Mouse (Mus musculus): ENCODE results near the gene Slain2. TPM values are rescaled to one million over a fixed set of nuclear protein-coding genes. Genes with fewer than 3 reads are reported as not detected.
"Not testable (repeated sequence)": the region's sequence is repeated elsewhere in the genome, so short reads cannot be mapped to it uniquely, and the experiment has no call there.

The Slain2 gene
- total and polyA plus RNA-seq, 3 experiments = 53.7 to 186 (median 149) TPM

GRCm38 (mm10) chr5:73008230-73008629, 94.1 kb downstream of the Slain2 start:
- H3K36me3 ChIP-seq (ENCODE audit: control insufficient read depth, insufficient read depth, low read length); H3K4me3 ChIP-seq; intact Hi-C loops (cut with DNase I); H3K4me1 ChIP-seq (ENCODE audit: control insufficient read depth, insufficient read depth, low read length); H3K27ac ChIP-seq; H3K9ac ChIP-seq (ENCODE audit: low read depth, low read length); H3K79me2 ChIP-seq (replicated peaks; ENCODE audit: control insufficient read depth, insufficient read depth, low read length): not testable (repeated sequence)
- WGBS = 43% methylated on average over 8 of the region's 8 CpGs
- peaks cover 11% of the 10 kb centered on the region for H3K27me3 ChIP-seq (ENCODE audit: control insufficient read depth, insufficient read depth, low read length)
- peak; percentile 60 for TF ChIP-seq CTCF (IDR thresholded peaks at IDR 0.05)
- DNase-seq = peak in 1 of 2 experiments; percentile 27

GRCm38 (mm10) chr5:73011806-73012205, 97.7 kb downstream of the Slain2 start:
- H3K4me1 ChIP-seq (ENCODE audit: control insufficient read depth, insufficient read depth, low read length); H3K4me3 ChIP-seq; H3K27ac ChIP-seq; H3K79me2 ChIP-seq (replicated peaks; ENCODE audit: control insufficient read depth, insufficient read depth, low read length); H3K9ac ChIP-seq (ENCODE audit: low read depth, low read length); DNase-seq; intact Hi-C loops (cut with DNase I); H3K36me3 ChIP-seq (ENCODE audit: control insufficient read depth, insufficient read depth, low read length): not testable (repeated sequence)
- WGBS = 92% methylated on average over 16 of the region's 16 CpGs
- peaks cover 12% of the 10 kb centered on the region for H3K27me3 ChIP-seq (ENCODE audit: control insufficient read depth, insufficient read depth, low read length)

- H3K36me3 ChIP-seq (ENCODE audit: control insufficient read depth, insufficient read depth, low read length); H3K4me3 ChIP-seq; H3K79me2 ChIP-seq (replicated peaks; ENCODE audit: control insufficient read depth, insufficient read depth, low read length); H3K4me1 ChIP-seq (ENCODE audit: control insufficient read depth, insufficient read depth, low read length); H3K27me3 ChIP-seq (ENCODE audit: control insufficient read depth, insufficient read depth, low read length); DNase-seq; H3K27ac ChIP-seq; intact Hi-C loops (cut with DNase I): not testable (repeated sequence)
- peak overlapping the region; percentile 72 for H3K9ac ChIP-seq (ENCODE audit: low read depth, low read length)
- WGBS = 21% methylated on average over 27 of the region's 27 CpGs
Measured at GRCm38 (mm10) chr5:73012884-73013610, 98.9 kb downstream of the Slain2 start.

GRCm38 (mm10) chr5:73013611-73014287, 99.6 kb downstream of the Slain2 start:
- DNase-seq = peak in 1 of 2 experiments; percentile 23
- 2% methylated on average over 59 of the region's 65 CpGs for WGBS
- H3K27me3 ChIP-seq (ENCODE audit: control insufficient read depth, insufficient read depth, low read length) = not testable (repeated sequence)

GRCm38 (mm10) chr5:73014745-73015144, 100.6 kb downstream of the Slain2 start:
- no peak for TF ChIP-seq POLR2A (IDR thresholded peaks at IDR 0.05; ENCODE audit: insufficient read depth, low read depth, low read length)
- no peak for TF ChIP-seq CTCF (IDR thresholded peaks at IDR 0.05)
- TF ChIP-seq EP300 (IDR thresholded peaks at IDR 0.05; ENCODE audit: insufficient read depth, low read depth, low read length) = no peak
- WGBS = 63% methylated on average over 9 of the region's 9 CpGs
- H3K79me2 ChIP-seq (replicated peaks; ENCODE audit: control insufficient read depth, insufficient read depth, low read length) = no peaks in the 10 kb centered on the region
- H3K9ac ChIP-seq (ENCODE audit: low read depth, low read length) = no peak overlapping the region
- H3K36me3 ChIP-seq (ENCODE audit: control insufficient read depth, insufficient read depth, low read length) = no peaks in the 10 kb centered on the region
- no peak for DNase-seq
- no peak overlapping the region for H3K4me3 ChIP-seq
- H3K27ac ChIP-seq = no peak overlapping the region
- peaks cover 4% of the 10 kb centered on the region for H3K27me3 ChIP-seq (ENCODE audit: control insufficient read depth, insufficient read depth, low read length)
- intact Hi-C loops (cut with DNase I) = loop anchor here (5.0 kb wide), 1 partner anchor 437 kb away; no protein-coding TSS in a partner anchor
- peaks cover 1% of the 10 kb centered on the region; the same call in 1 of the 2 replicates for H3K4me1 ChIP-seq (ENCODE audit: control insufficient read depth, insufficient read depth, low read length)

More at GRCm38 (mm10) chr5:73013611-73014287, 99.6 kb downstream of the Slain2 start:
- intact Hi-C loops (cut with DNase I); H3K79me2 ChIP-seq (replicated peaks; ENCODE audit: control insufficient read depth, insufficient read depth, low read length); H3K36me3 ChIP-seq (ENCODE audit: control insufficient read depth, insufficient read depth, low read length); H3K4me1 ChIP-seq (ENCODE audit: control insufficient read depth, insufficient read depth, low read length); H3K27ac ChIP-seq: not testable (repeated sequence)
- peak overlapping the region; percentile 72 for H3K9ac ChIP-seq (ENCODE audit: low read depth, low read length)
- peak overlapping the region; percentile 22; the same call in 1 of the 2 replicates for H3K4me3 ChIP-seq

GRCm38 (mm10) chr5:73023801-73024200, 109.7 kb downstream of the Slain2 start:
- no peaks in the 10 kb centered on the region; the same call in none of the 2 replicates for H3K36me3 ChIP-seq (ENCODE audit: control insufficient read depth, insufficient read depth, low read length)

More at GRCm38 (mm10) chr5:73023801-73024200, 109.7 kb downstream of the Slain2 start:
- H3K79me2 ChIP-seq (replicated peaks; ENCODE audit: control insufficient read depth, insufficient read depth, low read length) = no peaks in the 10 kb centered on the region
- H3K4me1 ChIP-seq (ENCODE audit: control insufficient read depth, insufficient read depth, low read length) = no peaks in the 10 kb centered on the region
- no peak overlapping the region for H3K4me3 ChIP-seq
- WGBS = 96% methylated on average over 13 of the region's 13 CpGs
- no peaks in the 10 kb centered on the region for H3K27me3 ChIP-seq (ENCODE audit: control insufficient read depth, insufficient read depth, low read length)
- no peak overlapping the region for H3K27ac ChIP-seq
- intact Hi-C loops (cut with DNase I) = no loop called here
- H3K9ac ChIP-seq (ENCODE audit: low read depth, low read length) = no peak overlapping the region
- no peak for TF ChIP-seq EP300 (IDR thresholded peaks at IDR 0.05; ENCODE audit: insufficient read depth, low read depth, low read length)
- TF ChIP-seq POLR2A (IDR thresholded peaks at IDR 0.05; ENCODE audit: insufficient read depth, low read depth, low read length) = no peak
- TF ChIP-seq CTCF (IDR thresholded peaks at IDR 0.05) = no peak
- DNase-seq = no peak

Other genes starting within 250 kb of the Slain2 start
- gene Txk, start 161.5 kb upstream of the Slain2 start, total RNA-seq (2021) = under 1 TPM; 0.10 to 0.30 TPM
- 0.12 and 0.18 TPM in 2 replicates for gene Txk, start 161.5 kb upstream of the Slain2 start, polyA plus RNA-seq (2012; rRNA removed)
- 10 to 100 TPM; 12.8 to 13.8 TPM for gene Tec, start 45.8 kb upstream of the Slain2 start, total RNA-seq (2021)
- 5.7 and 9.3 TPM in 2 replicates for gene Tec, start 45.8 kb upstream of the Slain2 start, polyA plus RNA-seq (2012; rRNA removed)
- not detected for gene Gm10135, start 60.4 kb downstream of the Slain2 start, total RNA-seq (2021)
- not detected in 2 replicates for gene Gm10135, start 60.4 kb downstream of the Slain2 start, polyA plus RNA-seq (2012; rRNA removed)
- gene Slc10a4, start 92.6 kb downstream of the Slain2 start, total RNA-seq (2021) = under 1 TPM in 1 of 2 experiments, not detected in 1; 0.16 TPM
- 0.37 and 0.76 TPM in 2 replicates for gene Slc10a4, start 92.6 kb downstream of the Slain2 start, polyA plus RNA-seq (2012; rRNA removed)